Mouse (Mus musculus): ENCODE results near the gene Mctp1.
A peak's percentile ranks its signal among the peaks of the same experiment; 100 is the strongest.
"Not testable (repeated sequence)": the region's sequence is repeated elsewhere in the genome, so short reads cannot be mapped to it uniquely, and the experiment has no call there.

The Mctp1 gene

GRCm38 (mm10) chr13:76482998-76483397, 98.7 kb downstream of the Mctp1 start:
- no peak for DNase-seq

- DNase-seq = no peak
Observed at GRCm38 (mm10) chr13:76484086-76484709, 99.9 kb downstream of the Mctp1 start.

GRCm38 (mm10) chr13:76515896-76516295, 131.6 kb downstream of the Mctp1 start:
- DNase-seq = no peak

- DNase-seq = no peak
Observed at GRCm38 (mm10) chr13:76523170-76523569, 138.8 kb downstream of the Mctp1 start.

GRCm38 (mm10) chr13:76527326-76527725, 143.0 kb downstream of the Mctp1 start:
- no peak for DNase-seq

GRCm38 (mm10) chr13:76527751-76528150, 143.4 kb downstream of the Mctp1 start:
- DNase-seq = no peak

- no peak for DNase-seq
Observed at GRCm38 (mm10) chr13:76529915-76530314, 145.6 kb downstream of the Mctp1 start.

GRCm38 (mm10) chr13:76530867-76531504, 146.7 kb downstream of the Mctp1 start:
- DNase-seq = no peak

GRCm38 (mm10) chr13:76547854-76548253, 163.5 kb downstream of the Mctp1 start:
- DNase-seq = no peak

- no peak for DNase-seq
Observed at GRCm38 (mm10) chr13:76560918-76561317, 176.6 kb downstream of the Mctp1 start.

- no peak for DNase-seq
Observed at GRCm38 (mm10) chr13:76561594-76561993, 177.3 kb downstream of the Mctp1 start.

- DNase-seq = no peak
Observed at GRCm38 (mm10) chr13:76564061-76564460, 179.7 kb downstream of the Mctp1 start.

GRCm38 (mm10) chr13:76566024-76566423, 181.7 kb downstream of the Mctp1 start:
- DNase-seq = no peak

- no peak for DNase-seq
Observed at GRCm38 (mm10) chr13:76567448-76567847, 183.1 kb downstream of the Mctp1 start.

GRCm38 (mm10) chr13:76568569-76569211, 184.4 kb downstream of the Mctp1 start:
- no peak for DNase-seq

GRCm38 (mm10) chr13:76579414-76579813, 195.1 kb downstream of the Mctp1 start:
- DNase-seq = peak in 1 of 2 experiments; percentile 8

- no peak for DNase-seq
Observed at GRCm38 (mm10) chr13:76585447-76585846, 201.1 kb downstream of the Mctp1 start.

- DNase-seq = not testable (repeated sequence)
Observed at GRCm38 (mm10) chr13:76590709-76591108, 206.4 kb downstream of the Mctp1 start.

- DNase-seq = no peak
Observed at GRCm38 (mm10) chr13:76591189-76591588, 206.9 kb downstream of the Mctp1 start.

GRCm38 (mm10) chr13:76591692-76592091, 207.4 kb downstream of the Mctp1 start:
- no peak for DNase-seq

- no peak for DNase-seq
Observed at GRCm38 (mm10) chr13:76592908-76593307, 208.6 kb downstream of the Mctp1 start.

- DNase-seq = no peak
Observed at GRCm38 (mm10) chr13:76597005-76597404, 212.7 kb downstream of the Mctp1 start.

- DNase-seq = no peak
Observed at GRCm38 (mm10) chr13:76609425-76609824, 225.1 kb downstream of the Mctp1 start.

- no peak for DNase-seq
Observed at GRCm38 (mm10) chr13:76611499-76611898, 227.2 kb downstream of the Mctp1 start.
